Mouse (Mus musculus) olfactory bulb, adult 2 months (tissue): Measurements from ENCODE around the gene Pigz.

Source experiments
- CTCF ChIP-seq: fragments of 200-500 bp; IDR thresholded peaks from 2 replicates; pipeline ENCODE4 v1.5.1; 2012; ENCODE audit warnings: low read depth, mild to moderate bottlenecking, low read length, moderate library complexity; ENCODE audit not compliant: insufficient read depth
- POLR2A ChIP-seq: fragments of 200-500 bp; IDR thresholded peaks from 2 replicates; pipeline ENCODE4 v1.6.1; 2012; ENCODE audit warnings: mild to moderate bottlenecking, low read depth, low read length, moderate library complexity; ENCODE audit not compliant: insufficient read depth

DNA sequence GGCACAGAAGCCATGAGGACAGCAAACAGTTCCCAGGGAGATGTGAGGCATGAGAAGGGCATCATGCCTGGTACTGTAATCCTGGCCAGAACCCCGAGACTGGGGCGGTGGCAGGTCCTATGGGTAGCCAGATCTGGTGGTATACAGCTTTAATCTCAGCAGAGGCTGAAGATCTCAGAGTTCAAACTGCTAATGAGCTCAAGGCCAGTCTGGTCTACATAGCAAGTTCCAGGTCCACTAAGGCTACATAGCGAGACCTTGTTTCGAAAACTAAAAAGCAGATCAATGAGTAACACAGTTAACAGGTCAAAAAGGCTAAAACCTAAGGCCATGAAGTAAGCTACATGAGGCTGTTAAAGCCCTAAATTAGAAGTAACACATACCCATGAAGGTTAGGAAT lies 59.5 kb downstream of the Pigz start:
- TF ChIP-seq CTCF (no peak), POLR2A (no peak)
